Mouse (Mus musculus): Measurements from ENCODE around the gene G430095P16Rik. TPM values are rescaled to one million over a fixed set of nuclear protein-coding genes. Genes with fewer than 3 reads are reported as not detected.

The G430095P16Rik gene
- polyA plus RNA-seq, 1 experiment from 2014 or later, result 7.7 TPM

- Histone ChIP-seq H3K4me2 (ENCODE audit: low read depth, severe bottlenecking) (peak overlapping the region; percentile 18; the same call in 1 of the 2 replicates), H3K27ac (replicated peaks; ENCODE audit: low read depth, low read length) (peak overlapping the region; percentile 49), H3K9me3 (ENCODE audit: control insufficient read depth, low read length) (no peaks in the 10 kb centered on the region), H3K9ac (ENCODE audit: low read length) (peak overlapping the region; percentile 46; the same call in 1 of the 2 replicates), H3K4me3 (ENCODE audit: low read depth, low read length) (no peak overlapping the region), H3K36me3 (ENCODE audit: control insufficient read depth, insufficient read depth, low read length) (no peaks in the 10 kb centered on the region), H3K4me1 (ENCODE audit: control insufficient read depth, insufficient read depth, low read length) (peaks cover 79% of the 10 kb centered on the region), H3K27me3 (ENCODE audit: control insufficient read depth, insufficient read depth, low read length) (peaks cover 25% of the 10 kb centered on the region)
- WGBS, result 8% methylated on average over 10 of the region's 10 CpGs
- peak; percentile 68 for DNase-seq (ENCODE audit: low spot score)
- no peak for ATAC-seq (ENCODE audit: insufficient number of reproducible peaks, low FRiP score, low TSS enrichment, low read depth)
Measured at GRCm38 (mm10) chr8:84738266-84738665, 15.5 kb downstream of the G430095P16Rik start.

- H3K4me2 ChIP-seq (ENCODE audit: low read depth, severe bottlenecking), result no peak overlapping the region
- DNase-seq (ENCODE audit: low spot score) (no peak), ATAC-seq (ENCODE audit: insufficient number of reproducible peaks, low FRiP score, low TSS enrichment, low read depth) (no peak)
- no peak overlapping the region for H3K4me3 ChIP-seq (ENCODE audit: low read depth, low read length)
- H3K9ac ChIP-seq (ENCODE audit: low read length), result no peak overlapping the region; the same call in 1 of the 2 replicates
- 36% methylated on average over 10 of the region's 10 CpGs for WGBS
- H3K36me3 ChIP-seq (ENCODE audit: control insufficient read depth, insufficient read depth, low read length), result no peaks in the 10 kb centered on the region
- H3K27ac ChIP-seq (replicated peaks; ENCODE audit: low read depth, low read length), result peak overlapping the region; percentile 49; the same call in 1 of the 2 replicates
- H3K4me1 ChIP-seq (ENCODE audit: control insufficient read depth, insufficient read depth, low read length), result peaks cover 80% of the 10 kb centered on the region
- H3K9me3 ChIP-seq (ENCODE audit: control insufficient read depth, low read length), result no peaks in the 10 kb centered on the region
- H3K27me3 ChIP-seq (ENCODE audit: control insufficient read depth, insufficient read depth, low read length), result peaks cover 23% of the 10 kb centered on the region
Measured at GRCm38 (mm10) chr8:84738715-84739400, 16.1 kb downstream of the G430095P16Rik start.

GRCm38 (mm10) chr8:84739401-84739742, 16.6 kb downstream of the G430095P16Rik start:
- no peaks in the 10 kb centered on the region for H3K9me3 ChIP-seq (ENCODE audit: control insufficient read depth, low read length)
- H3K27me3 ChIP-seq (ENCODE audit: control insufficient read depth, insufficient read depth, low read length), result peaks cover 23% of the 10 kb centered on the region
- no peak overlapping the region for H3K4me3 ChIP-seq (ENCODE audit: low read depth, low read length)
- no peak overlapping the region for H3K9ac ChIP-seq (ENCODE audit: low read length)
- H3K4me2 ChIP-seq (ENCODE audit: low read depth, severe bottlenecking), result no peak overlapping the region
- WGBS, result 0% methylated on average over 1 of the region's 1 CpGs
- no peaks in the 10 kb centered on the region for H3K36me3 ChIP-seq (ENCODE audit: control insufficient read depth, insufficient read depth, low read length)
- peaks cover 85% of the 10 kb centered on the region for H3K4me1 ChIP-seq (ENCODE audit: control insufficient read depth, insufficient read depth, low read length)
- peak overlapping the region; percentile 56; the same call in 1 of the 2 replicates for H3K27ac ChIP-seq (replicated peaks; ENCODE audit: low read depth, low read length)
- DNase-seq (ENCODE audit: low spot score) (no peak), ATAC-seq (ENCODE audit: insufficient number of reproducible peaks, low FRiP score, low TSS enrichment, low read depth) (no peak)

- DNase-seq (ENCODE audit: low spot score), result no peak
- peaks cover 20% of the 10 kb centered on the region for H3K27me3 ChIP-seq (ENCODE audit: control insufficient read depth, insufficient read depth, low read length)
- H3K9ac ChIP-seq (ENCODE audit: low read length), result 0 out of 2 replicates have a peak overlapping the region, but pooled peaks have one; percentile 43
Measured at GRCm38 (mm10) chr8:84740895-84741843, 18.4 kb downstream of the G430095P16Rik start.

GRCm38 (mm10) chr8:84742171-84743053, 19.6 kb downstream of the G430095P16Rik start:
- DNase-seq (ENCODE audit: low spot score), result peak; percentile 93
- Histone ChIP-seq H3K9me3 (ENCODE audit: control insufficient read depth, low read length) (no peaks in the 10 kb centered on the region), H3K36me3 (ENCODE audit: control insufficient read depth, insufficient read depth, low read length) (no peaks in the 10 kb centered on the region), H3K4me2 (ENCODE audit: low read depth, severe bottlenecking) (peak overlapping the region; percentile 49), H3K4me3 (ENCODE audit: low read depth, low read length) (peak overlapping the region; percentile 22), H3K27ac (replicated peaks; ENCODE audit: low read depth, low read length) (peak overlapping the region; percentile 100), H3K27me3 (ENCODE audit: control insufficient read depth, insufficient read depth, low read length) (peaks cover 26% of the 10 kb centered on the region), H3K9ac (ENCODE audit: low read length) (peak overlapping the region; percentile 45), H3K4me1 (ENCODE audit: control insufficient read depth, insufficient read depth, low read length) (peaks cover 99% of the 10 kb centered on the region)
- ATAC-seq (ENCODE audit: insufficient number of reproducible peaks, low FRiP score, low TSS enrichment, low read depth), result peak; percentile 88
- under 1% methylated on average over 32 of the region's 32 CpGs for WGBS

More at GRCm38 (mm10) chr8:84740895-84741843, 18.4 kb downstream of the G430095P16Rik start:
- peaks cover 97% of the 10 kb centered on the region for H3K4me1 ChIP-seq (ENCODE audit: control insufficient read depth, insufficient read depth, low read length)
- H3K4me3 ChIP-seq (ENCODE audit: low read depth, low read length), result no peak overlapping the region
- ATAC-seq (ENCODE audit: insufficient number of reproducible peaks, low FRiP score, low TSS enrichment, low read depth), result no peak
- no peaks in the 10 kb centered on the region for H3K36me3 ChIP-seq (ENCODE audit: control insufficient read depth, insufficient read depth, low read length)
- H3K9me3 ChIP-seq (ENCODE audit: control insufficient read depth, low read length), result no peaks in the 10 kb centered on the region
- H3K27ac ChIP-seq (replicated peaks; ENCODE audit: low read depth, low read length), result peak overlapping the region; percentile 100
- WGBS, result 26% methylated on average over 13 of the region's 13 CpGs
- H3K4me2 ChIP-seq (ENCODE audit: low read depth, severe bottlenecking), result no peak overlapping the region

GRCm38 (mm10) chr8:84743054-84743415, 20.2 kb downstream of the G430095P16Rik start:
- WGBS, result 2% methylated on average over 10 of the region's 10 CpGs
- Histone ChIP-seq H3K4me3 (ENCODE audit: low read depth, low read length) (peak overlapping the region; percentile 22), H3K27ac (replicated peaks; ENCODE audit: low read depth, low read length) (peak overlapping the region; percentile 100), H3K4me2 (ENCODE audit: low read depth, severe bottlenecking) (peak overlapping the region; percentile 49), H3K27me3 (ENCODE audit: control insufficient read depth, insufficient read depth, low read length) (peaks cover 28% of the 10 kb centered on the region), H3K9me3 (ENCODE audit: control insufficient read depth, low read length) (no peaks in the 10 kb centered on the region), H3K36me3 (ENCODE audit: control insufficient read depth, insufficient read depth, low read length) (no peaks in the 10 kb centered on the region), H3K4me1 (ENCODE audit: control insufficient read depth, insufficient read depth, low read length) (peaks cover 93% of the 10 kb centered on the region), H3K9ac (ENCODE audit: low read length) (peak overlapping the region; percentile 45; the same call in 1 of the 2 replicates)
- ATAC-seq (ENCODE audit: insufficient number of reproducible peaks, low FRiP score, low TSS enrichment, low read depth) (peak; percentile 49), DNase-seq (ENCODE audit: low spot score) (no peak)

GRCm38 (mm10) chr8:84743517-84744420, 21.0 kb downstream of the G430095P16Rik start:
- peak; percentile 88 for DNase-seq (ENCODE audit: low spot score)
- H3K4me1 ChIP-seq (ENCODE audit: control insufficient read depth, insufficient read depth, low read length), result peaks cover 86% of the 10 kb centered on the region
- H3K27me3 ChIP-seq (ENCODE audit: control insufficient read depth, insufficient read depth, low read length), result peaks cover 25% of the 10 kb centered on the region
- no peaks in the 10 kb centered on the region for H3K36me3 ChIP-seq (ENCODE audit: control insufficient read depth, insufficient read depth, low read length)
- WGBS, result 8% methylated on average over 16 of the region's 17 CpGs
- peak; percentile 40; the same call in 1 of the 2 replicates for ATAC-seq (ENCODE audit: insufficient number of reproducible peaks, low FRiP score, low TSS enrichment, low read depth)
- peak overlapping the region; percentile 53 for H3K9ac ChIP-seq (ENCODE audit: low read length)
- peak overlapping the region; percentile 100 for H3K27ac ChIP-seq (replicated peaks; ENCODE audit: low read depth, low read length)
- no peaks in the 10 kb centered on the region for H3K9me3 ChIP-seq (ENCODE audit: control insufficient read depth, low read length)
- H3K4me2 ChIP-seq (ENCODE audit: low read depth, severe bottlenecking), result peak overlapping the region; percentile 49
- H3K4me3 ChIP-seq (ENCODE audit: low read depth, low read length), result peak overlapping the region; percentile 22; the same call in 1 of the 2 replicates

All from limb, embryonic 11.5 days (tissue).